Mouse (Mus musculus) heart, postnatal 25 days (tissue): ENCODE measurements around the gene Ston1. TPM values are rescaled to one million over a fixed set of nuclear protein-coding genes. Genes with fewer than 3 reads are reported as not detected.

Experiments used
- DNase-seq: peaks from one replicate; pipeline ENCODE4 v3.0.0; 2022; ENCODE audit warnings: low spot score
- intact Hi-C: fragments of 180-260 bp; cut with DNase I; formaldehyde crosslinking; loops from one replicate; pipeline ENCODE4 v1.15.1; 2025
- total RNA-seq, 2 experiments: library from RNA; stranded (reverse); gene quantifications; 2 replicates each; pipeline ENCODE4 v1.2.3; 2021

The Ston1 gene
- total RNA-seq, 2 experiments from 2014 or later = 18.5 to 23.7 TPM

GRCm38 (mm10) chr17:88582999-88583398, 14.5 kb upstream of the Ston1 start:
- intact Hi-C loops = loop anchor here (5.0 kb wide), 1 partner anchor 59 kb away; no protein-coding TSS in a partner anchor
- DNase-seq = no peak

GRCm38 (mm10) chr17:88583411-88583810, 14.1 kb upstream of the Ston1 start:
- no peak for DNase-seq
- intact Hi-C loops = loop anchor here (5.0 kb wide), 1 partner anchor 59 kb away; no protein-coding TSS in a partner anchor

- DNase-seq = no peak
- intact Hi-C loops = no loop called here
Measured at GRCm38 (mm10) chr17:88587371-88587770, 10.1 kb upstream of the Ston1 start.

GRCm38 (mm10) chr17:88588228-88588627, 9.3 kb upstream of the Ston1 start:
- no peak for DNase-seq

GRCm38 (mm10) chr17:88590251-88590650, 7.2 kb upstream of the Ston1 start:
- intact Hi-C loops = no loop called here

More at GRCm38 (mm10) chr17:88588228-88588627, 9.3 kb upstream of the Ston1 start:
- intact Hi-C loops = no loop called here

GRCm38 (mm10) chr17:88595071-88595470, 2.4 kb upstream of the Ston1 start:
- no peak for DNase-seq
- intact Hi-C loops = loop anchor here (5.0 kb wide), 1 partner anchor 63 kb away; the partner anchor contains the start of gene Ppp1r21

More at GRCm38 (mm10) chr17:88590251-88590650, 7.2 kb upstream of the Ston1 start:
- no peak for DNase-seq

GRCm38 (mm10) chr17:88596068-88596467, 1.4 kb upstream of the Ston1 start:
- intact Hi-C loops = loop anchor here (5.0 kb wide), 1 partner anchor 64 kb away; the partner anchor contains the start of gene Ppp1r21
- no peak for DNase-seq

- intact Hi-C loops = loop anchor here (1.0 to 5.0 kb wide), 2 partner anchors 45 to 64 kb away; partner anchors contain the start of gene Ppp1r21
- no peak for DNase-seq
Measured at GRCm38 (mm10) chr17:88596544-88597221, 801 bp upstream of the Ston1 start.

- intact Hi-C loops = loop anchor here (5.0 kb wide), 1 partner anchor 66 kb away; the partner anchor contains the start of gene Ppp1r21
- DNase-seq = no peak
Measured at GRCm38 (mm10) chr17:88598056-88598420, 554 bp downstream of the Ston1 start.

GRCm38 (mm10) chr17:88598570-88599368, 1.3 kb downstream of the Ston1 start:
- DNase-seq = no peak
- intact Hi-C loops = loop anchor here (5.0 kb wide), 1 partner anchor 66 kb away; the partner anchor contains the start of gene Ppp1r21

GRCm38 (mm10) chr17:88600492-88601026, 3.1 kb downstream of the Ston1 start:
- intact Hi-C loops = loop anchor here (2.0 kb wide), 1 partner anchor 22 kb away; no protein-coding TSS in a partner anchor

GRCm38 (mm10) chr17:88603943-88604342, 6.5 kb downstream of the Ston1 start:
- intact Hi-C loops = no loop called here
- DNase-seq = no peak

More at GRCm38 (mm10) chr17:88600492-88601026, 3.1 kb downstream of the Ston1 start:
- DNase-seq = no peak

- intact Hi-C loops = no loop called here
- DNase-seq = no peak
Measured at GRCm38 (mm10) chr17:88606056-88606455, 8.6 kb downstream of the Ston1 start.

GRCm38 (mm10) chr17:88609361-88609760, 11.9 kb downstream of the Ston1 start:
- intact Hi-C loops = no loop called here
- no peak for DNase-seq

- DNase-seq = no peak
- intact Hi-C loops = no loop called here
Measured at GRCm38 (mm10) chr17:88611057-88611456, 13.6 kb downstream of the Ston1 start.

- intact Hi-C loops = no loop called here
- no peak for DNase-seq
Measured at GRCm38 (mm10) chr17:88613172-88613571, 15.7 kb downstream of the Ston1 start.

- intact Hi-C loops = no loop called here
- DNase-seq = no peak
Measured at GRCm38 (mm10) chr17:88613721-88614120, 16.2 kb downstream of the Ston1 start.

GRCm38 (mm10) chr17:88614234-88614633, 16.8 kb downstream of the Ston1 start:
- no peak for DNase-seq
- intact Hi-C loops = no loop called here

GRCm38 (mm10) chr17:88614733-88615132, 17.2 kb downstream of the Ston1 start:
- intact Hi-C loops = no loop called here
- DNase-seq = no peak

- no peak for DNase-seq
- intact Hi-C loops = no loop called here
Measured at GRCm38 (mm10) chr17:88615492-88616155, 18.1 kb downstream of the Ston1 start.
